Mouse (Mus musculus) frontal cortex, adult 2 months (tissue): ENCODE data around the gene Cry2. TPM values are rescaled to one million over a fixed set of nuclear protein-coding genes. Genes with fewer than 3 reads are reported as not detected.

ENCODE experiments used
- DNase-seq, 2 experiments: peaks; one replicate each; pipeline ENCODE4 v3.0.0; 2022; ENCODE audit warnings: low spot score in 1 of 2; ENCODE audit errors: extremely low spot score in 1 of 2
- polyA plus RNA-seq: library from polyadenylated mRNA; depleted of rRNA; stranded (reverse); fragments of >200 nt; gene quantifications from 2 replicates; pipeline ENCODE4 v1.2.3, GENCODE M21; 2012

The Cry2 gene
- polyA plus RNA-seq, 1 experiment: 94.1 TPM

DNA sequence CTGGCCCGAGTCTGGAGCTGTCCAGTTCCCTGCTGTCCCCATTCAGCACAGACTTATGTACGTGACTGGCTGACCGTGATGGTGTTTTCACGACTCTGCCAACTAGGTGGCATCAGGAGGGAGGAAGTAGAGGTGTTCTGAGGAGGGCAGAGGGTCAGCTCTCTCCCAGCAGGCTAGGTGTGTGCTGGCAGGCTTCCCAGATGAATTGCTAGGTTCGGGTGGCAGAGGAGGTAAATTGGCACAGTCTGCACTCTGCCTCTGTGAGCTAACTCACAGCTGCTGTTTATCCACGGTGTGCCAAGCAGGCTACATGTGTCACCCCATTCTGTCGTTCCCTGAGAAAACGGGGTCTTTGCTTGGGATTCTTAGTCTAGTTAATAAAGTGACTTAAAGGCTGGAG, 12.8 kb upstream of the Cry2 start:
- no peak for DNase-seq

DNA sequence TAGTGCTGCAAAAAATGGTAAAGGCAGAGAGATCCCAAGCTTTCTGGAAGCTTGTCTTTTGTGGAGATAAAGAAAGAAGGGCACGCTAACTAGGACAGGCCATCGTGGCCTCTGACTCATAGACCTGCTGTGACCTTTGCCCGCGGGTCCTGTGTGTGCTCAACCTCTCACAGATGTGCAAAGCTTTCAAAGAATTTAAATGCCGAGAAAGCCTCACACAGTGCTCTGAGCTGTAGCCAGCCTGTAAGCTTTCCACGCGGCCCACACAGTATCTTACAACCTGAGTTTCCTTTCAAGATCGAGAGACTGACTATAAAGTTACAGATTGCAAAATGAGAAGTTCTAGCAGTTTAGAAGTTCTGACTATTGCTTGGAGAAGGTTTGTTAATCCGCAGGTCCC, 12.0 kb upstream of the Cry2 start:
- no peak for DNase-seq

DNA sequence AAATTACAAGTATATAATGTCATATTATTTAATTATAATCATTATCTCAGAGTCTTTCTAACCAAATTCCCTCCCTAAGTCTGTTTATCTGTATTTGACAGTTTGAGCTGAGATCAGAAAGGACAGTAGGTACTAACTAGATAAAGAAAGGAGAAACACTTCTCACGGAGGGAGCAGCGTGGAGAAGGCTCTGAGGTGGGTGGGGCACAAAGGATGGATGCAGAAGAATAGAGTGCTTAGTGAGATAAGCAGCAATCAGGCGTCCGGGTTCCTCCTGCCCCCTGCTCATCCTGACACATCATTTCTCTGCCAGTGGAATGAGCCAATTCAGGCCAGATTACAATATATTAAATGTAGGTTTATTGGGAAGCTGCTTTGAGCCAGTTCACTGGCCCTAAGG, 10.5 kb upstream of the Cry2 start:
- DNase-seq: no peak

DNA sequence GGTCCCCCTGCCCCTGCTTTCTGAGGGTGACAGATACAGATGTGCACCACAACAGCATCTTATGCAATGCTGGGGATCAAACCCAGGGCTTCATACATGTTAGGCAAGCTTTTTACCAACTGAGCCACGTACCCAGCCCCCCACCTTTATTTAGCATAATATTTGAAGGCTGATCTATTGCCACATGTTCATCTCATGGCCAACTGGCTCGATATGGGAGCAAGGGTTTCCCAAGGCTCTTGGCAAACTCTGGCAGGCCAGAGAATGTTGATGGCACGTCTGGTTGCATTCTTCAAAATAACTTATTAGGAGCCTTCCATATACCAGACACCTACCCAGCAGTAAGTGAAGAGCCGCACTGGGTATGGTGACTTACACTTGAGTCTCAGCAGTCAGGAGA, 9.5 kb upstream of the Cry2 start:
- no peak for DNase-seq

DNA sequence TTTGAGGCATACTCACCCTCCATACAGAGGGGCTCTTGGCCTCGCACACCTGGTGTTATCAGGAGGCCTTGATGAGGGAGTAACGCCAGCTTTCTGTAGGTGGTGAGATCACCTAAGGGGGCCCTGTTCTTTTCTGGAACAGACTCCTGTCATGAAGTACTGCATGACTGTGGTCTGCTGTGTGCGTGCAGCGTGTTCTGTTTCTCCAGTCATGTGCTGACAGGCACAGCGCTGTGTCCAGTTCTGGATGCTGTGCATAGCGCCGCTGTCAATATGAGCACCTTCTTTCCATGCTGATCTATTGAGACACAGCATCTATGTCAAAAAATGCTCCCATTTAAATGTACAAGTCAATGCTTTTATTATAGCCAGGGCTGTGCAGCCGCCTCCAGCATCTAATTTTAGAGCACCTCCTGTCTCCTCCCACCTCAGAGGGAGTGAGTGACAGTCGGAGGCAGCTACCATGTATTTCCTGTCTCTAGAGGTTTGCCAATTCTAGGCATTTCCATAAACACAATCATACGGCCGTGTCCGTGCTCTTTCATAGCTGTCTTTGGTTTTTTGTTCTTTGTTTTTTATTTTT, 8.7 kb upstream of the Cry2 start:
- DNase-seq: peak; percentile 81 to 84

DNA sequence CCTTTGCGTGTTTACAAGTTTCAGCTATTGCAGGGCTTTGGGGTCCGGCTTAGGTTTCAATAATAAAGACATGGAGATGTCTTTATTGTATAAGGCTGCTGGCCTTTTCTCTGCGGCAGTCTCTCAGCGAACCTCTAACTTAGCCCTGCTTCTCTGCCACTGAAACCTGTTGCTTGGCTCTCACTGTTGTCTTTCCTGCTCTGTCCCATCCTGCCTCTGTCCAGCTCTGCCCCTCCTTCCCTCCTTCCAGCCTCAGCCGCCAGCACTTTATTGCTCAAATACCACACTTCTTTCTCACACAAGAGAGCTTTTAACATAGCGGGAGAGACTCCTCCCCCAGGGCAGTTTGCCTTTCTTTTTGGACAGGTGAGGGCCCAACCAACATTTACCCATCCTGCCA, 6.6 kb upstream of the Cry2 start:
- DNase-seq: no peak

DNA sequence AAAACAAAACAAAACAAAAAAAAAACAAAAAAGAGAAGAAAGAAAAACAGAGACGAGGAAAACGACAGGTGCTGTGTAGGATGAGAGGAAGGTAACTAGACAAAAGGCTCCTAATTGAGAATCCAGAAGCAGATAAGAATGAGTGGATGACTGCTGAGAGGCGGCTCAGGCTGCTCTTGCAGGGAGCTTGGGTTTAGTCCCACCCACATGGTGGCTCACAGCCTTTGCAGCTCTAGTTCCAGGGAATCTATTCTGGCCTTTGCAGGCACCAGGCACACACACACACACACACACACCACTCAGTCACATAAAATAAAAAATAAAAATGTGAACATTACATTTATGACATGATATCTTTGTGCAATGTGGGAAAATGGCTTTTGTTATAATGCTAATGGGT, 4.7 kb upstream of the Cry2 start:
- DNase-seq: no peak

DNA sequence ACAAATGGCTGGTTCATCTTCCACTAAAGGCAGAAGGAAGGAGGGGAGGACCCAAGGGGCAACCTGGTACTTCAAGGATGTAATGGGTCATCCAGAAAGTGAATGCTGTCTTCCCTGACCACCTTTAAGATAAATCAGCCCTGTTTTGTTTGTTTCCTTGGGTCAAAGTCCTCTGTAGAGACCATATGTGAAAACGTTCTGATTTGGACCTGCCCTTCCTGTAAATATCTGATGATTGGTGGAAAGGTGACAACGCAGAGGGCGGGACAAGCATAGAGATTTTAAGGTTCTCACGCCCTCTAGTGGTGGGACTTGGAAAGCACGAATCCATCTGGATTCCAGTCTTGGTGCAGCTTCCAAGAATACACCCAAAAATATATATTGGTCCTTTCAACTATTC, 4.0 kb upstream of the Cry2 start:
- DNase-seq: peak; percentile 82 to 94

DNA sequence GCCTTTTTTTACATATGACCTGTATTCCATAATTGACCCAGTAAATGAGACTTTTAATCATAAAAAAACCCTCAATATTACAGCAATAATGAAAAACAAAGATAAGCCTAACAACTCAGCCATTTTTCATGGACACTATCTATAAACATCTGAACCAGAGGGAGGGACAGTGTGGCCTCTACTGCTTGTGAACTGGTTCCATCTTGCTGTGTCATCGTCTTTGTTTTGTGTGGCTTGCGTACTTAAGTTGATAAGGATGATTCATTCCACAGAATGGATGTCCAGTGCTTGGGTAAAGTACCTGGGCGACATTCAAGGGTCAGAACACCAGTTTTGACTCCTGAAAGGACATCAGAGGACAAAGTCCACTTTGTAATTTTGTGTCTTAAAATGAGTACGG, 3.5 kb upstream of the Cry2 start:
- DNase-seq: no peak

DNA sequence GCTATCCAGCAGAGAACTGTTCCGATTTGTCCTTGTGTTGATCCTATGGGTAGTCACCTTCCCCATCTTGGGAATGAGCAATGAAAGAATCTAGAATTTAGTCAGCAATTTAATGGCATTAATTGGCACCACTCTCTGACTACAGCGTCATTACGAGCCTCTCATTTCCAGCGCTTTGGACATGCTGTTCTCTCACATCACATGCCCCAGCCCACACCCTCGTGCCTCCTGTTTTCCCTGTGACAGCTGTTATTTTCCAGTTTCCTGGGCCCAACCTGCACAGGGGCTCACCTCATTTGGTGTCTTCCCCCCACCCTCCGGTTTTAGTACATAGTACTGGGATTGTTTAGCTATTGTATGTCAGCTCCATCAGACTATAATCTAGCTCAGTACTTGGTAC, 1.2 kb upstream of the Cry2 start:
- no peak for DNase-seq

DNA sequence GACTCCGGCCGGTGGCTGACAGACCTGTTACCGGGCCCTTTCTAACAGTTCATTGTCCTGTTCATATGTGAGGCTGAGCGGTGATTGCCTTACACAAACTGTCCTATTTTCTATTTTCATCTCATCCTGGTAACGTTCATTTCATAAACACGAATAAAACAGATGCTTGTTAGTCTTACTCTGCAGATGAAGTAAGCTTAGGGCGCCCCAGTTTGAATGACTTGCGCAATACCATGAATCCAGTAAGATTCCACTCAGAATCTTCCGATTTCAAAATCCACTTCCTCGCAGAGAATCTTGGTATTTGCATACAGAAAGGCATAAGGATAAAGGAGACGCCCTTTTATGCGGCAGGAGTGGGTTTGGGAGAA, 517 bp upstream of the Cry2 start:
- no peak for DNase-seq

DNA sequence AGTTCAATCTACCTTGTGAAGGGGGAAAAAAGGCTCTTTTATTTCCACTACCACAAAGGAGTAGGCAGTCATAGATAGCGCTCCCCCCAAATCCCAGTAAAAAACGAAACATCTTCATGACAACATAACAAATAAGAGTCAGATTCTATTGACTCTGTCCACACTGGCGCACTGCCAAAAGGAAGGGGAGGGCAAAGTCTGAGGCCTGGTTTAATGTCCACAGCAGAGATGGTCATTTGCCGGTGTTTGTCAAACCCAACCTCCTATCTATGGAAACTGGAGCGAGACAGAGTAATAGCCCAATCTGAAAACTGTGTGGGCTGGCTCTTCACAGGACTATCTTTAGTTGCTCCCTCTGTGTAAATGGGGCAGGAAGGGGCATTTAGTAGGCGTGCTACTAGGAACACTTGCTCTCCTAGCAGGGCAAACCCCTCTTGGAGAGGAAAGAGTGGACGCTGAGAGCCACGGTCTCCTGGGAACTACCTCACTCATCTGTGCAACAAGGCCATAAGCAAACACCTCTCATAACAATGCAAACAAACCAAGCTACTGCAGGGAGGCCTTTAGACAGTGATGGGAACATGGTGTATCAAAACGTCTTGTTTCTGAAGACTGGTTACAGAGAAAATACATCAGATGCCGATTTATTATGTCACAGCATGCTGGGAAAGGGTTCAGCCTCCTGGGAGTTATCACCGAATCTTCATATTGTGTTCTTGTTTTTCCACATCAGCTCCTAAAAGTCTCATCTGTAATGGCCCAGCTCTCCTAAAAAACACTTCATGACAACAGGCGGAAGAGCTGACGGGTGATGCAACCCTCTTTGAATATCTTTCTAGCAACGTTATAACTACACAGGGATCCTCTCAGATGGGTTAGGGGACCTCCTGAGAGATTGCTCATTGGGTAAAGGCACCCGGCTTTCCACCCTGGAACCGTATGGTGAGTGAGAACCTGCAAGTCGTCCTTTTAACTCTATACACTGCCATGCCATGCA, 1.2 kb downstream of the Cry2 start:
- no peak for DNase-seq

DNA sequence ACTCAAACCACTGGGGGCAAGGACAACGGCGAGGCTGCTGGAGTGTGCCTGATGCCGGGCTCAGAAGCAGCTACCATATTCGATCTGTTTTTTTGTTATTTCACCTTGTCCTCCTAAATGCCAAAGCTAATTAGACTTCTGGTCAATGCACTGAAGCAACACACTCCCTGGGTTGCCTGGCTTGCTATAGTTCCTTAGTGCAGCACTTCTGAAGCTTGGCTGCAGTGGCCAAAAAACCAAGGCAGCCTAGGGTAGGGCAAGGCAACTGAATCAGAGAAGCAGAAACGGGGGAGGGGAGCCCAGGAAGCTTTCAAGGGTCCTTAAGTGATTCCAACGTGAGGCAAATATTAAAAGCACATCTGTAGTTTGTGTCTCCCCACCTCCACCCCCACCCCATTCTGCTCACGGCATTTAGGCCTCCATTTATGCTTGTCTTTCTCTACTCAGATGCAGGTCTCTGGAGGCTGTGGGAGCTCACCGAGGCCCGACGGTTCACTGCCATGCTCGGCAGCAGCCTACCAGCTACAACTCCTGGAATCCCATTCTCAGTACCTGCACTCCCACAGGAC, 2.1 kb downstream of the Cry2 start:
- DNase-seq: no peak

DNA sequence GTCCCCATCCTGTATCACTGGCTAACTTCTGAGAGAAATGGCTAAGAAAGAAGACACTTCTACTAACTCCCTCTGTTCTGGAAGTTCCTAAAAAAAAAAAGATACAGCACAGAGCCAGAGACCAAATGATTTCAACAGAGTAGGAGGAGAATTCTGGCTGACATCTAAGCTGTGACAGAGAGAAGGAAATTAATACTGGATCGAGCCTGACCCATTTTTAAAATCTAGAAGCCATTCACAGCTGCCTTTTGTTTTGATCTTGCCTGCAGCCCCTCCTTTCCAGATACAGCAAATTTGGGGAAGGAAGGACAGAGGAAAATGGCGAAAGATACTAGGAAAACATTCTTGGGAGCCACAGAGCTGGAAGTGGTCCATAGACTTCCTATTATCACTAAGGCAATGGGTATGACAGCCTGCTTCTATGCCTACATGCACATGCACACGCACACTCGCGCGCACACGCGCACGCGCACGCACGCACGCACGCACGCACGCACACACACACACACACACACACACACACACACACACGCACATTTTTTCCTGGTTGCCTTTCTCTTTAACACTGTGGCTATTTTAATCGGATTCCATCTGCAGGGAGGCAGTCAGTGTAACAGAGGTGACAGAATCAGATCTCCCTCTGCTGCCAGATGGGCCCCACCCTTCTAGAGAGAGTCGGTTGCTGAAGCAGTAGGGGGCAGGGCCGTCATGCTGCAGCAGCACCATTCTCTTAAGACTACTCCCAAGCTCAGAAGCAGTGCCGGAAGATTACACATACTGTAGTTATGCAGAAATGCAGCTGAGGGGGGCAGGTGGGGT, 2.9 kb downstream of the Cry2 start:
- peak; percentile 77 for DNase-seq

DNA sequence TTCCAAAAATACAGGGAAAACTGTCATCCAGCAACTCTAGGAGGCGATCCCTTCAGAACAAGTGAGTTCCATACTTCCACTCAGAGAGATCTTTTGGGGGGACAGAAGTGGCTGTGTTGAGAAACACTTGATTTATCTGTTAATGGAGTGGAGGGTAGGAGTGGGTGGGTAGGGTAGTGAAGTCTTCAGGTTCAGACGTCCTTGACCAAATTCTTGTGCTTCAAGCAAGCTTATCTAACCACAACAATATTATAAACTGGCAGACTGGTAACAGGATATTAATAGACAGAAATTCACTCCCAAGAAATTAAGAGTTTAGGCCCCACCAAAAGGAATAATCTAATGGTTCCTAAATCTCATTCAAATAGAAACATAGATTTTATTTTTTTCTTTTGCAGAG, 3.8 kb downstream of the Cry2 start:
- DNase-seq: no peak

DNA sequence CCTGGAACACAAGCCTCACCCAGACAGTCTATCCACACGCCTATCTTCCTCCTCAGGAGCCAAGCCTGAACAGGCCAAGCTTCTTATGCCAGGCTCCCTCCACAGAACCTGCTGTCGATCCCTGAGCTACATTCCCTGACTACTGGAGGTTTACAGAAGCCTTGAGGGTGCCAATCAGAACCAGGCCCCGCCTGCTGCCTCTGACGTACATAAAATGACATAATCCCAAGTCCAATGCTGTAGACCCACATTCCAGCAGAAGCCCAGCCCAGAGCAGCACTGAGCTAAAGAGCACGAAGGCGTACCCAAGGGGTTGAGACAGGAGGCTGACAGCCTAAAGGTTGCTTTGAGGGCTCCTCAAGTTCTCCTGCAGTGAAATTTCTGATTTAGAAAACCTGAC, 6.0 kb downstream of the Cry2 start:
- peak; percentile 83 to 91 for DNase-seq

DNA sequence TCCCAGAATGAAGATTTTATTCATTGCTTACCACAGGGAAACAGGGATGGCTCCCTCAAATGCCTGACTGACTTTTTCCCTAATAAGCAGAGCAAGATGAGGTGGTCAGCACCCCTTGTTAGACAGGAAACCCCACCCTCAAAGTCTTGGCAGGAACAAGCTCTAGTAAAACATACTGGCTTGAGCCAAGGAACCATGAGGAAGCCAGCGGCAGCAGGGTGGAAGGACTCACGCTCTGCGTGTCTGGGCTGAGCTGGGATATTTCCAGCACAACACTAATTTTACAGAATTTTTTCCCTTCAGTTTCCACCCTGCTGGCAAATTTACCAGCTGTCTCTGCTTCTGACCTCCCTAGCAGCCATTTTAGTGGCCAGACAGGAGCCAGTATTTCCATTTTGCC, 7.4 kb downstream of the Cry2 start:
- no peak for DNase-seq

DNA sequence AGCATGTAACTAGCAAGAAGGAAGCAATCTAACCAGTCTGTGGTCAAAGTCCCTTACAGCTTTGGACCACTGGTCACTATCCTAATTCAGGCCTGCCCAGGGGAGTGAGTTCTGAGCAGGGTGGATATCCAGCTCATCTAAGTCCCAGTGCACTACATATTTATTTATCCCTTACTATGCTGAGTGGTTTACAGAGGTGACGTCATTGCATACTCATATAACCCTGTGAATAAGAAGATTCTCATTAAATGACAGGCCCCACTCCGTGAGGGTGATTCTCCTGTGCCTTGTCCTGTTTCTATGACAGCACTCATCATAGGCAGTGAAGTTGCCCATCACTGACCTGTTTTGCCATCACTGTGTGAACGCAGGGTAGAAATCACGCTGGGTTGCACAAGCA, 8.5 kb downstream of the Cry2 start:
- DNase-seq: no peak

DNA sequence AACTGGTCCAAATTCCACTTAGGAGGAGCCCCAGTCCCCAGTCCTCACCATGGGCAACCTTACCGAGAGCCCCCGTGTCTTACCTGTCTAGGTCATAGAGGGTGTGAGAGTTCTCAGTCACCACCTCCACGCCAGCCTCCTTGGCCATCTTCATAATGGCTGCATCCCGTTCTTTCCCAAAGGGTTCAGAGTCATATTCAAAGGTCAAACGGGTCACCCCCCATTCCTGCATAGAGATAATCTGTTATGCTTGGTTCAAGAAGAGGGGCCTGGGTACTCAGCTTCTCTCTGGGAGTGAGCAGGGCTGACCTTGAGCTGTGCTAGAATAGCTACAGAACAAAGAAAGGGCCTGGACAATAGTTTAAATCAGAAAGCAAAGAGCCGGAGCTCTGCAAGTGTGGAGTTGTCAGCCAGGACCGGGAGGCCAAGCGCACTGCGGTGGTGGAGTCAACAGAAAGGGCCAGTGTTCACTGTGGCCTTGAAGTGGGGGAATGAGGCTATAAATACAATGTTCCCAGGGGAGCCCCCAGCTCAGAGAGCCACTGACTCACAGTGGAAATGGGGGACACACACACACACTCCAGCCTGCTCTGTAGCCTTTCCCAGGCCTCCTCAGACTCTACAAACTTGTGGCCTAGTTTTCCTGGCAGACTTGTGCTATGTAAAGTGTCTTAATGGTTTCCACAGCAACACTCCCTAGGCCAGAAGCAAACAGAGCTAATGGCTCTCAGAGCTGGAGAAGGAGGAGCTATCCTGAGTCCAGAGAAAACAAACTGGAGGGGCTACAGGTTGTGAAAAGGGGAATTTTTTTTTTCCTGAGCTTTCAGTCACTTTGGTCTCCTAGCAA, 9.2 kb downstream of the Cry2 start:
- DNase-seq: peak; percentile 69 to 76
